Comparison of ENCODE assay signal across 8 mouse cellular contexts in genomic region chr15:80704267-80704666, GRCm38 (mm10). TPM values are rescaled to one million over a fixed set of nuclear protein-coding genes. Genes with fewer than 3 reads are reported as not detected.
DNase-seq lines count a peak whose midpoint lies in the region; ATAC-seq and TF ChIP-seq lines count a peak whose summit lies in the region.

No protein-coding gene starts in this region.

- H3K4me2 ChIP-seq in forebrain, embryonic 14.5 days (ENCODE audit: low read length) = no peak overlapping the region
- H3K4me2 ChIP-seq in lung, embryonic 16.5 days (ENCODE audit: low read depth, low read length) = 0 out of 2 replicates have a peak overlapping the region, but pooled peaks have one; percentile 28

- no peaks in the 10 kb centered on the region for H3K27me3 ChIP-seq in forebrain, embryonic 14.5 days (replicated peaks; ENCODE audit: control insufficient read depth, insufficient read depth, low read length)
- no peaks in the 10 kb centered on the region for H3K27me3 ChIP-seq in lung, embryonic 16.5 days (ENCODE audit: control insufficient read depth, insufficient read depth, low read depth, low read length)

- WGBS in forebrain, embryonic 14.5 days = 3% methylated on average over 7 of the region's 7 CpGs
- 5% methylated on average over 7 of the region's 7 CpGs for WGBS in lung, embryonic 16.5 days

- H3K9me3 ChIP-seq in ES-E14 (ENCODE audit: control insufficient read depth, insufficient read depth, low read depth, low read length) = no peaks in the 10 kb centered on the region
- no peaks in the 10 kb centered on the region for H3K9me3 ChIP-seq in forebrain, embryonic 14.5 days (replicated peaks; ENCODE audit: control insufficient read depth, low read length)
- no peaks in the 10 kb centered on the region for H3K9me3 ChIP-seq in lung, embryonic 16.5 days (ENCODE audit: control insufficient read depth, low read length)

- in situ Hi-C loops in ES-E14 (cut with MboI; ENCODE audit: low sequenced_read_pairs in 2 of 2, unreplicated experiment in 2 of 2) = loop anchor here (5.0 to 10.0 kb wide), 2 partner anchors 437 to 439 kb away; partner anchors contain the start of gene Rps19bp1 (in 1 of the 2)

- H3K4me3 ChIP-seq in ES-E14 (ENCODE audit: insufficient read depth in 1 of 2, low read depth in 1 of 2, low read length in 2 of 2, poor library complexity in 1 of 2, severe bottlenecking in 1 of 2) = no peak overlapping the region
- H3K4me3 ChIP-seq in forebrain, embryonic 14.5 days (ENCODE audit: low read depth, low read length) = no peak overlapping the region
- no peak overlapping the region for H3K4me3 ChIP-seq in lung, embryonic 16.5 days (ENCODE audit: low read length)

- DNase-seq in ES-E14 (ENCODE audit: low read depth, low spot score) = peak; percentile 80
- peak; percentile 67 for DNase-seq in c-Kit-positive CD71-positive TER-119-positive erythroid progenitor cells, embryonic 14.5 days (ENCODE audit: low spot score)
- DNase-seq in forebrain, embryonic 14.5 days (ENCODE audit: low spot score) = peak; percentile 87
- peak; percentile 76 to 83 for DNase-seq in heart, postnatal 14 days
- peak; percentile 58 to 85 for DNase-seq in layer of hippocampus, adult 18-20 months (ENCODE audit: low spot score in 2 of 2)
- DNase-seq in ovary, postnatal 36 days (ENCODE audit: low spot score) = peak; percentile 76
- peak; percentile 88 for DNase-seq in thymus, postnatal 14 days

- no peak overlapping the region for H3K9ac ChIP-seq in ES-E14 (ENCODE audit: insufficient read depth, low read depth, low read length, poor library complexity, severe bottlenecking)
- H3K9ac ChIP-seq in forebrain, embryonic 14.5 days (ENCODE audit: low read length) = no peak overlapping the region
- no peak overlapping the region for H3K9ac ChIP-seq in lung, embryonic 16.5 days (ENCODE audit: low read length)

- H3K27ac ChIP-seq in ES-E14 (ENCODE audit: insufficient read depth, low read depth, low read length, poor library complexity, severe bottlenecking) = no peak overlapping the region
- H3K27ac ChIP-seq in forebrain, embryonic 14.5 days (ENCODE audit: low read depth, low read length) = no peak overlapping the region
- H3K27ac ChIP-seq in lung, embryonic 16.5 days (ENCODE audit: low read length) = no peak overlapping the region

- intact Hi-C loops in heart, postnatal 14 days (cut with DNase I) = loop anchor here (1.0 to 10.0 kb wide), 3 partner anchors 438 to 749 kb away; no protein-coding TSS in a partner anchor

- H3K36me3 ChIP-seq in ES-E14 (ENCODE audit: control insufficient read depth, insufficient read depth, low read length, poor library complexity, severe bottlenecking) = no peaks in the 10 kb centered on the region
- H3K36me3 ChIP-seq in forebrain, embryonic 14.5 days (ENCODE audit: control insufficient read depth, insufficient read depth, low read length) = no peaks in the 10 kb centered on the region
- no peaks in the 10 kb centered on the region for H3K36me3 ChIP-seq in lung, embryonic 16.5 days (ENCODE audit: control insufficient read depth, insufficient read depth, low read length)

- peak; percentile 72 for ATAC-seq in forebrain, embryonic 14.5 days
- peak; percentile 53 for ATAC-seq in lung, embryonic 16.5 days (ENCODE audit: low read depth)

- peaks cover 0 to 3% of the 10 kb centered on the region in 2 experiments; a peak in 1 of 4 replicates for H3K4me1 ChIP-seq in ES-E14 (ENCODE audit: control insufficient read depth in 2 of 2, insufficient read depth in 2 of 2, low read length in 2 of 2, poor library complexity in 1 of 2)
- peaks cover 6% of the 10 kb centered on the region for H3K4me1 ChIP-seq in forebrain, embryonic 14.5 days (ENCODE audit: control insufficient read depth, insufficient read depth, low read length)
- H3K4me1 ChIP-seq in lung, embryonic 16.5 days (replicated peaks; ENCODE audit: control insufficient read depth, insufficient read depth, low read length) = peaks cover 25% of the 10 kb centered on the region

TF ChIP-seq in ES-E14, 5 proteins besides CTCF, POLR2A, EP300 and RAD21:
- TF ChIP-seq ZC3H11A (IDR thresholded peaks at IDR 0.05; ENCODE audit: borderline replicate concordance, low read depth, low read length) = peak; percentile 99
- TF ChIP-seq MAFK (IDR thresholded peaks at IDR 0.05; ENCODE audit: insufficient read depth, low read depth, low read length) = no peak

RNA-seq across cellular contexts. Expression of gene Tnrc6b, which starts 6.8 kb away (rescaled TPM):
- 29.5 and 37.0 TPM in 2 replicates for total RNA-seq in ES-E14 (2012; rRNA removed)
- 10.0 and 15.0 TPM in 2 replicates for polyA plus RNA-seq in forebrain, embryonic 14.5 days (2014; fragmentation: Nextera tagmentation; extraction: Ambion mirVana)
- 10 to 100 TPM; 55.4 to 56.4 TPM for total RNA-seq in heart, postnatal 14 days (2021)
- total RNA-seq in layer of hippocampus, adult 18-20 months (2021) = 100 to 1,000 TPM in 1 of 2 experiments, 10 to 100 TPM in 1; 95.8 to 113 TPM
- polyA plus RNA-seq in lung, embryonic 16.5 days (2015; fragmentation: Nextera tagmentation; extraction: Ambion mirVana) = 26.7 and 30.8 TPM in 2 replicates

RNA-seq across cellular contexts. Expression of gene Fam83f, which starts 32.6 kb away (rescaled TPM):
- total RNA-seq in ES-E14 (2012; rRNA removed) = 0.58 and 1.0 TPM in 2 replicates
- not detected in 2 replicates for polyA plus RNA-seq in forebrain, embryonic 14.5 days (2014; fragmentation: Nextera tagmentation; extraction: Ambion mirVana)
- under 1 TPM; 0.12 TPM for total RNA-seq in heart, postnatal 14 days (2021)
- under 1 TPM in 1 of 2 experiments, not detected in 1; 0.10 TPM for total RNA-seq in layer of hippocampus, adult 18-20 months (2021)
- polyA plus RNA-seq in lung, embryonic 16.5 days (2015; fragmentation: Nextera tagmentation; extraction: Ambion mirVana) = 1.3 and 1.5 TPM in 2 replicates
